Mouse (Mus musculus) stomach, postnatal 0 days (tissue): ENCODE results near the gene Npm1. TPM values are rescaled to one million over a fixed set of nuclear protein-coding genes. Genes with fewer than 3 reads are reported as not detected.

Experiments used
- ATAC-seq: fragments of 200-750 bp; cut with Nextera tagmentation; 2 replicates; pipeline ENCODE4 v1.8.0; 2017; ENCODE audit not compliant: low FRiP score, low TSS enrichment
- DNase-seq: peaks from one replicate; pipeline ENCODE4 v3.0.0-alpha.2; 2016; ENCODE audit warnings: low spot score
- H3K27ac ChIP-seq: fragments of 300-500 bp; sonication (generic); replicated peaks from 2 replicates; pipeline ENCODE4 v1.5.1; 2014; ENCODE audit warnings: mild to moderate bottlenecking, control low read depth
- H3K27me3 ChIP-seq: fragments of 300-500 bp; sonication (generic); 2 replicates; pipeline ENCODE4 v1.6.1; 2014; ENCODE audit warnings: low read length; ENCODE audit not compliant: control insufficient read depth, insufficient read depth
- H3K36me3 ChIP-seq: fragments of 300-500 bp; sonication (generic); 2 replicates; pipeline ENCODE4 v1.6.1; 2014; ENCODE audit warnings: low read length, mixed read lengths; ENCODE audit not compliant: control insufficient read depth, insufficient read depth
- H3K4me1 ChIP-seq: fragments of 300-500 bp; sonication (generic); replicated peaks from 2 replicates; pipeline ENCODE4 v1.6.1; 2014; ENCODE audit warnings: antibody characterized with exemption; ENCODE audit not compliant: control insufficient read depth, insufficient read depth
- H3K4me2 ChIP-seq: fragments of 300-500 bp; sonication (generic); replicated peaks from 2 replicates; pipeline ENCODE4 v1.6.1; 2014; ENCODE audit warnings: low read depth, mild to moderate bottlenecking, control low read depth, moderate library complexity
- H3K4me3 ChIP-seq: fragments of 300-500 bp; sonication (generic); 2 replicates; pipeline ENCODE4 v1.5.1; 2014; ENCODE audit warnings: low read depth, low read length, control low read depth
- H3K9ac ChIP-seq: fragments of 300-500 bp; sonication (generic); 2 replicates; pipeline ENCODE4 v1.6.1; 2014; ENCODE audit warnings: mild to moderate bottlenecking, low read length, control low read depth, mixed read lengths
- H3K9me3 ChIP-seq: fragments of 300-500 bp; sonication (generic); 2 replicates; pipeline ENCODE4 v1.6.1; 2016; ENCODE audit warnings: low read length; ENCODE audit not compliant: control insufficient read depth
- CTCF ChIP-seq: IDR thresholded peaks from 2 replicates; pipeline ENCODE4 v1.5.1; 2016; ENCODE audit warnings: antibody characterized with exemption, low read depth, mild to moderate bottlenecking, moderate library complexity
- EP300 ChIP-seq: optimal IDR thresholded peaks from 2 replicates; pipeline ENCODE3; 2016; ENCODE audit warnings: antibody characterized with exemption
- WGBS: fragments of 180-500 bp; shearing (Covaris S2); extraction: QIAGEN DNeasy Blood & Tissue Kit; methylation state at CpG from one replicate; pipeline ENCODE4 v1.1.7; 2014; 5-methylcytosine and 5-hydroxymethylcytosine counted together
- polyA plus RNA-seq: library from polyadenylated mRNA; unstranded; fragments of >200 nt; fragmentation: Nextera tagmentation; extraction: Ambion mirVana; gene quantifications from 2 replicates; pipeline ENCODE4 v1.2.1, GENCODE M21; 2015

Gene Npm1
- polyA plus RNA-seq, 1 experiment from 2014 or later: 356 TPM

DNA sequence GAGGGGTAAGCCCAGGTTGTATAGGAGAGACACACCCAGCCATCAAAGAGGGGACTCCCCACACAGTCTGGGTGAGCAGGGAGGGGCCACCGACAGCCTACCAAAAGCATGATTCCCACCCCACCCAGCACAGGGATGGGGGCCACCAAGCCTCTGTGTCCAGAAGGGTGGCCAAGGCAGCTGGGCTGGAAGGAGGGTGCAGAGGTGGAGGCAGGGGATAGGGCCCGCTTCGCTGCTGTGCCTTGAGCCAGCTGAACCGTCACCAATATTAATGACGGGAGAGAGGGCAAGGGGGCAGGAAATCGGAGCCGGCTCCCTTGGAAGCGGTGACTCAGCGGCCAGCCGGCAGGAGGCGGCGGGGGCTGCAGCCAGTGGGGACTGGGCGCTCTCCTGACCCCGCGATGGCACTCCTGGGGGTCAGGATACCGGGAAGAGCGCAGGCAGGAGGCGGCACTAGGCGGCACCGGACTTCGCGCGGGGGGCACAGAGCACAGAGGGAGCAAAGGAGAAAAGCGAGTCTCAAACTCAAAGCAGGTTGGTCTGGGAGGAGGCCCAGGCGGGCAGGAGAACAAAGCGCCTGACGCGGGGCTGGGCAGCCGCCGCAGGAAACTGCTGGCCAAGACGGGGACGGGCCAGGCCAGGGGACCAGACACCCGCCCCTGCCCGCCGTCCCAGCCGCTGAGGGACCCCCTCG lies 40.3 kb downstream of the Npm1 start:
- H3K4me3 ChIP-seq: peak overlapping the region; percentile 28
- peak; percentile 41 for ATAC-seq
- peak; percentile 34 for DNase-seq
- H3K27ac ChIP-seq: no peak overlapping the region
- TF ChIP-seq CTCF (peak; percentile 30; the same call in 1 of the 2 replicates), EP300 (no peak)
- H3K4me1 ChIP-seq: no peaks in the 10 kb centered on the region
- WGBS: 6% methylated on average over 36 of the region's 37 CpGs
- no peaks in the 10 kb centered on the region for H3K36me3 ChIP-seq
- peak overlapping the region; percentile 38; the same call in 1 of the 2 replicates for H3K9ac ChIP-seq
- H3K4me2 ChIP-seq: peak overlapping the region; percentile 61
- no peaks in the 10 kb centered on the region for H3K9me3 ChIP-seq
- H3K27me3 ChIP-seq: no peaks in the 10 kb centered on the region

DNA sequence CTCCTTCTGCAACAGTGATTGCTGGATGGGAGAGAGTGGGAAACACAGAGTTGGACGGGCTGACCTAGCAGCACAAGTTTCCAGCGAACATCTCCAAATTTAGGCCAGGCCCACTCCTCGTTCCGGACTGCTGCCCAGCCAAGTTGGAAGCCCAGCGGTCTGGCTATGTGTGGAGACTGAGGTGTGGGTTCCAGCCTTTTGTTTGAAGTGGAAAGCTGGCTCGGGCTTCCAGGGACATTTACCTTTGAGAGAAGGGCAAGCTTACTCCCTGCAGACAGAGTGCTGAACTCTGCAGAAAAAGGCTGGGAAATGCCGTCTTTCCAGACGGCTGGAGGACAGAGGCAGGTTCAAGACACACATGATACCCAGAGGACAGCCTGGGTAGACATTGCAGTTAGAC lies 43.5 kb downstream of the Npm1 start:
- Histone ChIP-seq H3K27me3 (no peaks in the 10 kb centered on the region), H3K4me2 (no peak overlapping the region), H3K4me3 (no peak overlapping the region), H3K4me1 (no peaks in the 10 kb centered on the region), H3K9me3 (no peaks in the 10 kb centered on the region), H3K27ac (no peak overlapping the region), H3K36me3 (no peaks in the 10 kb centered on the region), H3K9ac (no peak overlapping the region)
- DNase-seq (no peak), ATAC-seq (no peak)
- WGBS: 64% methylated on average over 8 of the region's 8 CpGs
- TF ChIP-seq EP300 (no peak), CTCF (no peak)

DNA sequence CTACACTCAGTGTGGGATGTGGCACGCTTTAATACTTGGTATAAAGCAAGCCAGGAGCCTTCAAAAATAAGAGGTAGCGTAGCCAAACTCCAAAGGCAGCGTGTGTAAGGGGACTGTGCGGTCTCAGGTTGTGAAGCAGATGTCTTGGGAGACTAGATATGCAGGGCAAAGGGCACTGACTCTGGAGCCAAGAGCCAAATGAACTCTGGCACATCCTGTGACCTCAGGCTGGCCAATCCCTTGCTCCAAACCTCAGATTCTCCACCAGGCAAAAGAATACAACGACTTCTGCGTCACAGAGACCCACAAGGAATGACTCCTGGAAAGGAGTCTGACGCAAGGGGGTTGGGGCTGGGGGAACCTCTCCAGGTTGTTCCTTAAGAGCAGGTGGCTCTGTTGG lies 43.9 kb downstream of the Npm1 start:
- ATAC-seq (no peak), DNase-seq (no peak)
- Histone ChIP-seq H3K36me3 (no peaks in the 10 kb centered on the region), H3K4me1 (no peaks in the 10 kb centered on the region), H3K4me2 (no peak overlapping the region), H3K9ac (no peak overlapping the region), H3K27me3 (no peaks in the 10 kb centered on the region), H3K4me3 (no peak overlapping the region), H3K27ac (no peak overlapping the region), H3K9me3 (no peaks in the 10 kb centered on the region)
- WGBS: 71% methylated on average over 7 of the region's 7 CpGs
- no peak for TF ChIP-seq CTCF

DNA sequence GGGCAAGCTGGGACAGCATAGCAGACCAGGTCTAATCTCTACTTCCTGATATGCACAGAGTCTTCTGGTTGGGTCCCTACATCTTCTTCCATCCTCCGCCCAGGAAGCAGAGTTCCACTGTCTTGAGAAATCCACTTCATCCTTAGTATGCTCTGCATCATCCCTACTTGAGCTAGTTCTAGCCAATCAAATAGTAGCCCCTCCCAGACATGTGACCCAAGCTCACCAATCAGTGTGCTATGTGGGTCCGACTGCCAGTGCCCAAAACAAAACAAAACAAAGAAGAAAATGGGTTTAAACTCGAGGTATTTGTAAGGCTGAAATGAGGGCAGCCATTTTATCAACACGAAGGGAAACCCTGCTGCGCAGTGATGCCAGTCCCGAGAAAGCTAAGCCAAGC lies 44.5 kb downstream of the Npm1 start:
- H3K9ac ChIP-seq: no peak overlapping the region
- no peak for DNase-seq
- no peak overlapping the region for H3K27ac ChIP-seq
- no peak for ATAC-seq
- H3K27me3 ChIP-seq: no peaks in the 10 kb centered on the region
- WGBS: 66% methylated on average over 6 of the region's 6 CpGs
- H3K36me3 ChIP-seq: no peaks in the 10 kb centered on the region
- TF ChIP-seq CTCF: no peak
- no peak for TF ChIP-seq EP300
- no peak overlapping the region for H3K4me2 ChIP-seq
- H3K4me3 ChIP-seq: no peak overlapping the region
- H3K9me3 ChIP-seq: no peaks in the 10 kb centered on the region
- H3K4me1 ChIP-seq: no peaks in the 10 kb centered on the region

DNA sequence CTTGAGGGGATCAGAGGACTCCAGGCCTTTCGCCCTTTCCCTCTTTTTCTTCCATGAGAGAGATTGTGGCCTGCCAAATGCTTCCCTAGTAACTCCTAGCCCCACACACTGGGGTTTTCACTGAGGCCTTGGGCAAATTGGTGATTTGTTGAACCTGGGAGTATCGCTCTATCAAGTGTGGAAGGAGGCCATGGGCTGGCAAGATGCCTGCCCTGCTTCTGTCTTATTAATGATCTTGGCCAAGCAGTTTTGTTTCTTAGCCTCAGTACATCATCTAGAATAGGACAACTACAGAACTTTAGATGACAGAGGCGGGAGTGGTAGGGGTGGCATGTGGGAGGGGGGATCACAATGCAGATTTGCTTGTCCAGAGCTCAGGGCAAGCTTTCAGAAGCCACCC lies 47.2 kb downstream of the Npm1 start:
- no peaks in the 10 kb centered on the region for H3K36me3 ChIP-seq
- no peaks in the 10 kb centered on the region for H3K27me3 ChIP-seq
- no peak overlapping the region for H3K4me2 ChIP-seq
- 85% methylated on average over 3 of the region's 3 CpGs for WGBS
- ATAC-seq: no peak
- no peak overlapping the region for H3K4me3 ChIP-seq
- TF ChIP-seq EP300 (no peak), CTCF (no peak)
- no peaks in the 10 kb centered on the region for H3K9me3 ChIP-seq
- no peak for DNase-seq
- H3K27ac ChIP-seq: no peak overlapping the region
- H3K4me1 ChIP-seq: no peaks in the 10 kb centered on the region
- H3K9ac ChIP-seq: no peak overlapping the region

DNA sequence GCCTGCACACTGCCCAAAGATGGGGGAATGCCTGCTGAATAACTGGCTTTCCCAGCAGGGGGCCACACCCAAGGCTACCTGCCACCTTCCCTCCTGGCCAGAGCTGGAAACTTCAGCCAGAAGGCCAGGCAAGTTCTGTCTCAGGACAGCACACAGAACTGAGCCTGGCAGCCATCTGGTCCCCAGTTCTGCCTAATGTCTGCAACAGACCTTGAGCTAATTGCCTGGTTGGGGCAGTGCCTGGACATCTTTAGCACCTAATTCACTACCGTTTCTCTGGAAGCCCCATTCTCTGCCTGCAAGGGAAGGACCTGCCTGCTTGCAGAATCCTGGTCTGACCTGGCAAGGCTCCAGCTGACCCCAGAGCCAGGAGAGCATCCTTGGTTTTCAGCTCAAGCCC lies 50.6 kb downstream of the Npm1 start:
- no peak for DNase-seq
- no peaks in the 10 kb centered on the region for H3K27me3 ChIP-seq
- WGBS: 27% methylated on average over 1 of the region's 1 CpGs
- H3K9me3 ChIP-seq: no peaks in the 10 kb centered on the region
- TF ChIP-seq CTCF (no peak), EP300 (no peak)
- no peak for ATAC-seq
- no peaks in the 10 kb centered on the region for H3K4me1 ChIP-seq
- H3K36me3 ChIP-seq: no peaks in the 10 kb centered on the region
- no peak overlapping the region for H3K27ac ChIP-seq
- no peak overlapping the region for H3K9ac ChIP-seq
- no peak overlapping the region for H3K4me2 ChIP-seq
- H3K4me3 ChIP-seq: no peak overlapping the region
